Mouse (Mus musculus): ENCODE results near the gene Faah. TPM values are rescaled to one million over a fixed set of nuclear protein-coding genes. Genes with fewer than 3 reads are reported as not detected.

Faah gene
- 88.1 and 104 TPM in 2 replicates for polyA plus RNA-seq (2012; rRNA removed)

DNA sequence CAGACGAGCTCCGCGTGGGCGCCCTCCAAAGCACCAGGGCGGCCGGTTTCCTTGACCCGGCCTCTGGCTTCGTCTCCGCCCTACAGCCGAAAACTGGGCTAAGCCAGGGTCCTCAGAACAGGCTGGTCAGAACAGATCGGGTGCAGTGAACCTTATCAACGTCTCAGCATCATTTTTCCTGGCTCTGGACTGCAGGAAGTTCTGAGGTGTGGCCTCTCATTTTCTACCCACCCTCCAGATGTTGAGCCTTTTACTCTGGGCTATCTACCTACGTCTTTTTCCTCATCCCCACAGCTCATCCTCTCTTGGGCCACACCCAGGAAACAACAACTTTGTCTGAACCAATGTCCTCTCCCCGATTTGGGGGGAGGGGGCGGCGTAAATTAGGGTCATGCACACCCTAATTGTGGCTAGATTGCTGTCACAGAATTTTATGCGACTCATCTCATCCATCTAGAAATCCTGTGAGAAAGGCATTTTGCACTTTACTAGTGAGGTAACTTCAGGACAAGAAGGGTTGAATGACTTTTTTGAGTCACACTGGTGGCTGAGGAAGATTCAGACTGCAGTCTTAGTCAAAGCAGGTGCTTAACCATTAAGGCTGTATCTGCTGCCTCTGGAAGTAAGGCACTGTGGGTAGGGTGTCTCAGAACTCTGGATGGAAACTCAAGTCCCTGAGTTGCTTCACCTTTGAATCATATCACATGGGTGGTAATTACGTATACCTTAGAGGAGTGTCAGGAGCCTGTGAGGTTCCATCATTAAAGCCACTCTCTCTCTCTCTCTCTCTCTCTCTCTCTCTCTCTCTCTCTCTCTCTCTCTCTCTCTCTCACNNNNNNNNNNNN, at the start of gene Faah:
Gene Faah (minus strand): TSS at position 25 of the 845 bp plus-strand sequence.
- no peak for DNase-seq (ENCODE audit: extremely low spot score in 1 of 2, low spot score in 1 of 2)

DNA sequence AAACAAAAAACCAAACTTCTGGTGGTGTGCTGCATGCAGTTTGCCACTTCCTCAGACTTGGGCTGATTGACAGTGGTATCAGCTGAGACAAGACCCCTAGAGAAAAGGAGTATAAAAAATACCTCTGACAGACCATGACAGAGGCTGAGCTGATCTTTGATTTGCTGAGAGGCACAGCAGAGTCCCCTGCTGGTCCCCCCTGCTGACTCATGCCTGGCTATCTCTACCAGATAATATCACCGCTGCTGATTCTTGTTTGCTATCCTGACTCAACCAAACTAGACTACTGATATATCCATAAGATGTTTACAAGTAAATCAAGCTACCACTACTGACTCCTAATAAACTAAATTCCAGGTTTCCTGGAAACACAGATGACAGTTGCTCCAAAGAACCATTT, 46.1 kb upstream of the Faah start:
- DNase-seq (ENCODE audit: extremely low spot score in 1 of 2, low spot score in 1 of 2), result no peak

DNA sequence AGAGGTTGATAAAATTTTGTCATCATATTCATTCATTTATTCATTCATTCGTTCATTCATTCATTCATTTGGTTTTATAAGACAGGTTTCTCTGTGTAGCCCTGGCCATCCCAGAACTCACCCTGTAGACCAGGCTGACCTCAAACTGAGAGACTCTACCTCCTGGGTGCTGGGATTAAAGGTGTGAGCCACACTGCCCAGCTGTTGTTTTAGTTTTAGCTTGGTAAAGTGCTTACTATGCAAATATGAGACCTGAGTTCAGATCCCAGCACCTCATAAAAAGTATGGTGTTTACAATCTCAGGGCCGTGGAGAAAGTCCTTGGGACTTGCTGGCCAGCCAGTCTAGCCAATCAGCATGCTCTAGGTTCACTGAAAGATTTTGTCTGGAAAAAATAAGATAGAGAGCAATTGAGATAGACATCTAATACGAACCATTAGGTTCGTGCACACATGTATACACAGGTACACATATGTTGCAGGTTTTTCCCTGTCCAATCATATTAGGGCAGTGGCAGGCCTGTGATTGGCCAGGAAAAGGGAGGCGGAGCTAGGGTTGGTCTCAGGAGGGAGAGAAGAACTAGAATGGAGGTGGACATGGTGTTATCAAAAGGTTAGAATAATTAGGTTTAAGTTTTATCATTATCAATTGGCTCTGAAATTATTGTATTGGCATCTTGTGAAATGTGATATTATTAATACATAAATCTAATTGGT, 41.4 kb upstream of the Faah start:
- no peak for DNase-seq (ENCODE audit: extremely low spot score in 1 of 2, low spot score in 1 of 2)

DNA sequence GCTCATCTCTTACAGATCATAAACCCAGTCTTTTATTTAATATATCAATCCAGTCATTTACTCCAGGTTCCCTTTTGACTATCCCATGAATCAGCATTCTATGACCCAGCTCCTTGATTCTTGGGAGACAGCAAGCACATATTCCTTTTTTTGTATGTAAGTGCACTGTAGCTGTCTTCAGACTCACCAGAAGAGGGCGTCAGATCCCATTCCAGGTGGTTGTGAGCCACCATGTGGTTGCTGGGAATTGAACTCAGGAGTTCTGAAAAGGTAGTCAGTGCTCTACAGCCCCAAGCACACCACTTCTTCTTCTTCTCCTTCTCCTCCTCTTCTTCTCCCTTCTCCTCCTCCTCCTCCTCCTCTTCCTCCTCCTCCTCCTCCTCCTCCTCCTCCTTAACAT, 39.8 kb upstream of the Faah start:
- DNase-seq (ENCODE audit: extremely low spot score in 1 of 2, low spot score in 1 of 2), result no peak

DNA sequence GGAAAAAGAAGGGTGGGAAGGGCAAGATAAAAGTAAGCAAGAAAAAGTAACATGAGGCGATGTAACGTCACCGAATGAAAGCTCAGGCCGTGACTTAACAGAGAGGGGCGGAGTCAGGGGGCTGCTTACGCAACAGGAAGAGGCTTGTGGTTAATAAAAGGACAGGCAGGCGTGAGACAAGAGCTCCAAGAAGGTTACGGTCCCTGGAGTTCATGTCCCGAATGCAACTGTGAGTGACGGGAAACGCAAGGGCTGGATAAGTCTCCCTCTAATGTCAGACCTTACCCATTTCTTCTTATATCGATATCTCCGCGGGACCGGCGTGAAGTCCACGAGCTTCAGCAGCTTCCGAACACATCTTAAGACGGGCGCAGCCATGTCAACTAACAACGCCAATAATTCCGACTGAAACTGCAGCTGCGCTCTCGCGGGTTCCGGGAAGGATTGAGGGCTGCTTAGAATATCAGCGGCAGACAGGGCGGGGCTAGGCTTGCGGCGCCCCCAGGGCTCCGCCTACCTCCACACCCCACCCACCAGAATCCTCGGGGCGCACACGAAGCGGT, 35.8 kb upstream of the Faah start, which contains the start of gene Nsun4:
Gene Nsun4 (minus strand): TSS at position 478 of the 563 bp plus-strand sequence.
- DNase-seq (ENCODE audit: extremely low spot score in 1 of 2, low spot score in 1 of 2), result peak; percentile 83 to 94

DNA sequence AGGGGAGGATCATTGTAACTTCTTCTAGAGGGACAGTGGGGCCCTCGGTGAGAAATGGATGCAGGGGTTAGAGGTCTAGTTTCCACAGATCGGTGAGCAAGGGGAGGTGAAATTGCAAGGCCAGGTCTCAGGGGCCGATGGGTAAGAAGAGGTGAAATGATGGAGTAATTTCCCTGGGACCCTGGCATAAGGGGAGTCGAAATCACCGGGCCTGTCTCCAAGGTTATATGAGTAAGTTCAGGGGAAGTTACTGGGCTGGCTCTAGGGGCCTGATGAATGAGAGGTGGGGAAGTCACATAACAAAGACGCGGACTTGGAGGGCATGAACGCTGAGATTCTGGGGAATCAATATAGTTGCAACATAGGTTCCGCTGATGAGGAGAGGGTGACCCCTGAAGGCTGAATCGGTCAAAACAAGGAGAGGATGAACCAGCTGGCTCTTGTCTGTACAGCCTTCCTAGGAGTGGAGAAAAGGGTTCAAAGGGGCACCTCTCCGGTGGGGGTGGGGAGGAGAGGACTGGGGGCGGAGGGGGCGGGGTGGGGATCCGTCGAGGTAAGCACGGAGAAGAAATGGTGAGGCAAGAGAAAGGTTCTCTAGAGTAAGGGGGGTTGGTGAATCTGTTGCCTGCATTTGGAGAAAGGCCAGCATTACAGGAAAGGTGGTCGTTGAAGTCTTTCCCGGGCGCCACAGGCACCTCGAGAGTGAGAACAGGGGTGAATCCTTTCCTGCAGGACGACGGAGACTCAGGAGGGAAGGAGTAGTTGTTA, 35.0 kb upstream of the Faah start:
- peak in 1 of 2 experiments; percentile 37 for DNase-seq (ENCODE audit: extremely low spot score in 1 of 2, low spot score in 1 of 2)

DNA sequence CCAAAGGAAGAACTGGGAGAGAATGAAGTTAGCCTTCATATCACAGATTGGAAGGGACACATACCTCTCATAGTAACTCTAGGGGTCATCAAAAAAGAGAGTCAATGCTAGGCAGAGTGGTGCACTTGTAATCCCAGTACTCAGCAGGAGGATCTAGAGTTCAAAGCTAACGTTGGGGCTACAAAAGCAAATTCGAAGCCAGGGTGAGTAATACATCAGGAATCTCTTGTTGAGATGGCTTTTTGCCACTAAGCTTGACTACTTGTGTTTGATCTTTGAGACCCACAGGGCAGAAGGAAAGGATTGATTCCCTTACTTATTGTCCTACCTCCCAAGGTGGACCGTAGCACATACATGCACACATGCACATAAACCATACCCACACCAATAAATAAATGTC, 31.5 kb upstream of the Faah start:
- no peak for DNase-seq (ENCODE audit: extremely low spot score in 1 of 2, low spot score in 1 of 2)

DNA sequence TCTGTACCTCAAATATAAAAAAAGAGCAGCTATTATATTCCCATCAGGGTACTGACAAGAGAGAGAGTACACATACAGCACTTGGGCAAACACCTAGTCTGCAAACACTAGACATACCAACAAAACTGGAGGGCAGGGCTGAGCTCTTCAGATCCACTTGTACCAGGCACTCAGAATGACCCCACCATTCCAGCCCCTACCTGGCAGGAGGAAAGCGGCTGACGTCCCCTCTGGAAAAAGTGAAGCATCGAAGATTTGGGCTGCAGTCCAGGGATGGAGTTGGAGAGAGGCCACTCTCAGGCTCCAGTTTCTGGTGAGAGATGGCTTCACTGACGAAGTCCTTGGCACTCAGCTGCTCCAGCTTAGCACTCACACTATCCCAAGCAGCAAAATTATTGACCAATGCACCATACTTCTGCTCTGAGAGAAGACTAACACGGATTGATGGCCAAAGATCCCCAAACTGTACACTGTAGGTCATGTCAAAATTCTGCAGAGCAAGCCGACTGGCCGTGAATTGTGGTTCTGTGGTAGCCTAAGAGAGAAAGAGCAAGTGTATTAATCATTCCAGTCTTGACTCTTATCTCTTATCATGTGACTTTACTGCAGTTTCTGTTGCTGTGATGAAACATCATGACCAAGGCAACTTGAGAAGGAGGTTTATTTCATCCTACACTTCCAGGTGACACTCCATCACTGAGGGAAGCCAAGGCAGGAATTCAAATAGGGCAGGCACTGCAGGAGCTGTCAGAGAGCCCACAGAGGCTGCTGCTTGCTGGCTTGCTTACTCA, 30.6 kb upstream of the Faah start:
- no peak for DNase-seq (ENCODE audit: extremely low spot score in 1 of 2, low spot score in 1 of 2)

DNA sequence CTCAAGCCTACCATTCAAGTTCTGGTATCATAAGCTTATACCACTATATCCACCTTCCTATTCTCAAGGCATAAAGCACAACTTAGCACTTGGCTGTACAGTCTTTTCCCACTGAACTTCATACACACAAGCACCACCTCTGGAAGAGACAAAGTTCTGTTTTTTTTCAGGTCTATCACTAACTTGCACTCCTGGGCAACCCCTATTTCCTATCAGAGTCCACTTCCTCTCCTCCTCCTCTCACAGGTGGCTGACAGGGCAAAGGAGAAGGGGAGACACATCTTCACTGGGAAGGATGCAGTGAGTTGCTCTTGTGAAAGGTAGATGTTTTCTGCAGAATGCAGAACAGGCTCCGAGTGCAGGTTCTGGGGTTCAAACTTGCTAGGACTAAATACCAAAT, 30.0 kb upstream of the Faah start:
- no peak for DNase-seq (ENCODE audit: extremely low spot score in 1 of 2, low spot score in 1 of 2)

DNA sequence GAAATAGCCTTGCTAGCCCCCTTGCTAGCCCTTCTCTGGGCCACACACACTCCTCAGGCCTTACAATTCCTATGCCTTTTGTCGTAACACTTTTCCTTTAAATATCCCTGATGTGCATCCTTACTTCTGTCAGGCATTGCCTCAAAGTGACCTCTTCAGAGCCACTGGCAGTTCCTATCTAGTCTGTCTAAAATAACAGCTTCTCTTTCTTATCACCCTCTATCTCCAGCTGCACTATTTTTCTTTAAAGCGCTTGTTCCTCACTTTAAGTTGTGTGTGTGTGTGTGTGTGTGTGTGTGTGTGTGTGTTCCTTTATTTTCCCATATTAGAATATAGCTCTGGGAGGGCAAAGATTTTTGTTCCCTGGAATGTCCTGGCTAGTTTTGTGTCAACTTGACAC, 28.9 kb upstream of the Faah start:
- no peak for DNase-seq (ENCODE audit: extremely low spot score in 1 of 2, low spot score in 1 of 2)

DNA sequence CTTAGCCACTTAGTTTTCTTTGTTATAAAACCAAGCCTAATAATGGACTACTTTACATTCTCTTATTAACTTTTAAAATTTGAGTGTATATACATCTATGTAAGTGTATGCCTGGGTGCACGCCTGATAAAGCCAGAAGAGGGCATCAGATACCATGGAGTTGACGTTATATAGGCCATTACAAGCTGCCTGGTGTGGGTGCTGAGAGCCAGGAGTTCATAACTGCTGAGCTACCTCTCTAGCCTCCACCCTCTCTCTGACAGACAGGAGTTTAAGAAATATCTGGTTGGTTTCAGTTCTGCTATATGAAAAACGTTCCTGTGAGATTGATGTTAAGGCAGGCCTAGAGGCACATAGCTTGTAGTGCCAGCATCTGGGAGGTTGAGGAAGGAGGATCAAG, 24.5 kb upstream of the Faah start:
- DNase-seq (ENCODE audit: extremely low spot score in 1 of 2, low spot score in 1 of 2), result no peak

DNA sequence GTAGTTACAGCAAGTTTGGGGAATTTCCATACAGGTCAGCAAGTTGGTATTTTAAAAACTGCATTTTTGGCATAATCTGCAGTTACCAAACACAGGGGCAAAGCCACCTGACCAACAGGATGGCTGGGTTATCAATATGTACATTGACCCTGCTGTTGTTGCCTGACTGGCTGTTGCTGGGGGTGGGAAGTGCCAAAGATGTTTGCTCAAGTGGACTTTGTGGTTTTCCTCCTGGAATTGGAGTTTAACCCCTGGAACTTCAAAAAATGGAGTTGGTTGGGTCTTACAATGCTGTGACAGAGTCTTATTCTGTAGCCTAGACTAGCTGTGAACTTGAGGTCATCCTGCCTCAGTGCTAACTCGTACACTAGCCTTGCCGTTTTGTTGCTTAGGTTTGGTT, 22.7 kb upstream of the Faah start:
- no peak for DNase-seq (ENCODE audit: extremely low spot score in 1 of 2, low spot score in 1 of 2)

DNA sequence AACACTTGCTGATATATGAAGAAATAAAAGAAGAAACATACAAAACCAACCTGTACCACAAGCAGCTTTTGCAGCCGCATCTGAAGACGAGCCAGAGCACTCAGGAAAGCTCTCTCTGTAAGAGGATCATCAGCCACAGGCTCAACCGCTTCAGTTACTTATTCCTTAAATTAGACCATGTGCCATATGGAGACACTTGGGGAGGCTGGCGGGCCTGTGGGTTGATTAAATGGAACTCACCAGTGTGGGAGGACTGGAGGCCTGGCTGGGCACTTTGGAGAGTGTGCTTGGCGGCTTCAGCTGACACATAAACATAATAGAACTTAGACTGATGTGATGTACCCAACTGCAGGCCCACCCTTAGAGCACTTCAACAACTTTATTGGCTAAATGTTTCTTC, 15.6 kb upstream of the Faah start:
- peak; percentile 69 to 72 for DNase-seq (ENCODE audit: extremely low spot score in 1 of 2, low spot score in 1 of 2)

DNA sequence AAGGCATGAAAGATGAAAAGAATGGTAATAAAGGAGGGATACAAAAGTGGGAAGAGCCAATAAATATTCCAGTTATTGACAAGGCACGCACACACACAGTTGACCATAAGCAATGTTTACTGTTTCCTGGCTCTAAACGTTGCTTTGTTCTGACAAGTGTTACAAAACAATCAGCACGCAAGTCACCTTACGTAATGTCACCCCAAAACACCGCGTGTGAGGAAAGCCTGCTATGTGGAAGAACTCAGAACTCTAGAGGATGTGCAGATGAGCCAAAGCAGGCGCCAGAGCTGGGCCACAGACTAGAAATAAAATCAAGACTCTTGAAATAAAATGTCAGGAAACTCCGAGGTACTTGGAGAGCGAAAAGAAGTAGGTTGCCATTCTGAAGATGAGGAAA, 15.2 kb upstream of the Faah start:
- no peak for DNase-seq (ENCODE audit: extremely low spot score in 1 of 2, low spot score in 1 of 2)

DNA sequence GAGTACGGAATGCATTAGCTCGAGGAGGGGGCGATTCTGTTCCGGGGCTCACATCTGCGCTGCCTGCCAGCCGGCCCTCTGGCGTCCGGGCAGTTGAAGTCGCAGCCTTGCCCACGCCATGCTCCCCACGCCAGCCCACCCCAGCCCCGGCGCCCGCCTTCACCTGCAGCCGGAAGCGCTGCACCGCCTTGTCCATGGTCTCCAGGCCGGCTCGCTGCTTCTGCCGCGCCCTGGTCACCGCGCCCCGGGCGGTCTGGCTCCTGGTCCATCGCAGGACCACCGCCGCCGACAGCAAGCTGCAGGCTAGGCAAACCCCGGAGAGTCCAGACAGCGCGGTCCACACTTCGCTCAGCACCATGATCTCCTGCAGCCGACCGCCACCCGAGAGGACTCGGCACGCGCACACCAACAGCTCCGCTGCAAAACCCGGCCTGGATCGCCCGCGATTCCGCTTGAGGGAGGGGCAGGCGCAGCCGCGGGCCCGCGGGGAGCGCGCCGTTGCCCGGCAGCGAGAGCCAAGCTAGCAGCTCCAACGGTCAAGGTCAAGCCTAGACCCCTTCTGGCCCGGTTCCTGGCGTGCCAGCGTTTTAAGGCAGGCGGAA, 325 bp downstream of the Faah start:
- DNase-seq (ENCODE audit: extremely low spot score in 1 of 2, low spot score in 1 of 2), result peak; percentile 39 to 73

DNA sequence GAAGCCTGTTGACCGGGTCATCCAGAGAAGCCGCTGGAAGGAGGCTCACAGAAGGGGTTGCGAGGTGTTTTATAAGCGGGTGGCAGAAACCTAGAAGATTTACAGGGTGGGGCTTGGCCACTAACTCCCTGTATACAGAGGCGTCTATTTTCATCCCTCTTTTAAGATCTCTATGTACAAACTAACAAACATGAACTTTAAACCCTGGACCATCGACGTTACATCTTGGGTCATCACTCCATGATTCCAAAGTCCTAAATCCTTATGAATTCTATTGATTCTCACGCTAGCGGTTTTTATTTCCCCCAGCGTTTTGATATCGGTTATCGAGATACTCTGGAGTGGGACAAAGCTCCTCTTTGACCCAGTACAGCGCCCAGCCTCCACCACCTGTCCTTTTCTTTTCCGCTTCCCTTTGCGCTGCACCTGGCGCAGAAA, 845 bp downstream of the Faah start:
- no peak for DNase-seq (ENCODE audit: extremely low spot score in 1 of 2, low spot score in 1 of 2)

DNA sequence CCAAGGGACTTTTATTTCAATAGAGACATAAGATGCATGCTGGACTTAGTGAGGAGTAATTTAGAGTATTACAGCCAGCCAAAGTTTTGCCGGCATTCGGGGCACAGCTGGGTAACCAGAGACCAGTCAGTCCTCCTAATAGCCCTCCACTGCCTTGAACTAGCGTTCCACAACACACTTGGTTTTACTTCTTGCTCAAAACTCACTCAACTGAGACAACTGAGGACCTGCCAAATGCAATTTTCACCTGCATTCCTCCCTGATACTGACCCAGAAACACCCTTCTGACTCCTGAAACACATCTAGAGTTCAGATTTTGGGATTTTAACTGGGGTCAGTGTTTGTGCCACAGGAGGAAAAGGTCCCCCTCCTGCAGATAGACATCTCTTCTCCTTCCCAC, 1.3 kb downstream of the Faah start:
- no peak for DNase-seq (ENCODE audit: extremely low spot score in 1 of 2, low spot score in 1 of 2)

DNA sequence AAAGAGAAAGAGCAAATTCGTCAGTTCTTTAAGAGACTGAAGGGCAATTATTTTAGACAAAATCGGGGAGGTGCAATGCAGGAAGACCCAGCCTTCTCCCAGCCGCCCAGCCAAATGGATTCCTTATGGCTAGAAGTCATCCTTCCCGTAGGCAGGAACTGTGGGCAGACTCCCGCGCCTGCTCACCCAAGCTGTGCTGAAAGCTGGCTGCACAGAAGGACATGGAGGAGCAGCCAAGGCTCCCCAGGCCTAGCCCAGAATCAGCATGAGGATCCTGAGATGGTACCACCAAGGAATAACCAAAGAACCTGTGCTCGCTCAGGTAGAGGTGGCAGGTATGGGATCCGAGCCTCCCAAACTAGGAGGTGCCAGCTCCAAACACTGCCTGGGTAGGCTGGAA, 1.7 kb downstream of the Faah start:
- peak; percentile 31 to 74 for DNase-seq (ENCODE audit: extremely low spot score in 1 of 2, low spot score in 1 of 2)

DNA sequence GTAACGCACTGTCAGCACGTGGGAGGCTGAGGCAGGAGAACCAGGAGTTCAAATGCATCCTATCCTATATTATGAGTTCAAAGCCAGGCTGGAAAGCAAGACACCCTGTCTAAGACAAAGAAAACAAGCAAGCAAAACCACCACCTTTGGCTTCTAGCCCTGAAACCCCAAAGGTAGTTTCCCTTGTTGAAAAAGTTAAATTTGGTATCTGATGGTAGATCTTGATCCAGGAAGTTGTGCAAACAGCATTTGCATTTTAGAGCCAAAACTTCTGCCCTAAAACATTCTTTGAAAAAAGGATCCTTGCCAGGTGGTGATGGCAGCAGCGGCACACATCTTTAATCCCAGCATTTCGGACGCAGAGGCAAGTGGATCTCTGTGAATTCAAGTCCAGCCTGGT, 2.2 kb downstream of the Faah start:
- DNase-seq (ENCODE audit: extremely low spot score in 1 of 2, low spot score in 1 of 2), result no peak

DNA sequence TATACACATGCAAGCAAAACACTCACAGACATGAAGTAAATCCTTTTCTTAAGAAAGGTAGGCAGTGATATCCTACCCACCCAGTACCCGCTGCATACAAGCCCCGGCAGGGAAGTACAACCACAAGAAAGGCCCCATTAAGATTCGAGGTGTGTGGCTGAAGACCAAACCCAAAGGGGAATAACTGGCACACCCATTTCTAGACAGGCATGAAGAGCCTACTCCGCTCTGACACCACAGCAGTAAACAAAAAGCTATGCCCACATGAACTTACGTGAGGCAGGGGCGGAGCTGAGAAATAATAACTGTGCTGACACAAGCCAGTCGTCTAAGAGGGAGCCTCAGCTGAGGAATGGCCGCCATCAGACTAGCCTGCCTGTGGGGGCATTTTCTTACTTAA, 7.5 kb downstream of the Faah start:
- DNase-seq (ENCODE audit: extremely low spot score in 1 of 2, low spot score in 1 of 2), result no peak
